Mouse (Mus musculus) midbrain, embryonic 11.5 days (tissue): ENCODE data around the gene Ankrd13d. TPM values are rescaled to one million over a fixed set of nuclear protein-coding genes. Genes with fewer than 3 reads are reported as not detected.

Experiments used
- ATAC-seq: fragments of 200-750 bp; cut with Nextera tagmentation; 2 replicates; pipeline ENCODE4 v1.8.0; 2017; ENCODE audit warnings: moderate TSS enrichment, moderate library complexity; ENCODE audit not compliant: low FRiP score
- DNase-seq: peaks from one replicate; pipeline ENCODE4 v3.0.0; 2015; ENCODE audit warnings: low spot score; ENCODE audit errors: missing footprints
- H3K27ac ChIP-seq: fragments of 300-500 bp; sonication (generic); 2 replicates; pipeline ENCODE4 v1.5.1; 2014; ENCODE audit warnings: low read depth, low read length
- H3K27me3 ChIP-seq: fragments of 300-500 bp; sonication (generic); 2 replicates; pipeline ENCODE4 v1.6.1; 2014; ENCODE audit warnings: mild to moderate bottlenecking, low read length, moderate library complexity, mixed read lengths; ENCODE audit not compliant: control insufficient read depth, insufficient read depth
- H3K36me3 ChIP-seq: fragments of 300-500 bp; sonication (generic); 2 replicates; pipeline ENCODE4 v1.6.1; 2014; ENCODE audit warnings: mild to moderate bottlenecking, low read length, moderate library complexity, mixed read lengths; ENCODE audit not compliant: control insufficient read depth, insufficient read depth
- H3K4me1 ChIP-seq: fragments of 300-500 bp; sonication (generic); 2 replicates; pipeline ENCODE4 v1.6.1; 2014; ENCODE audit warnings: low read length; ENCODE audit not compliant: control insufficient read depth, insufficient read depth
- H3K4me2 ChIP-seq: fragments of 300-500 bp; sonication (generic); 2 replicates; pipeline ENCODE4 v1.6.1; 2014; ENCODE audit warnings: mild to moderate bottlenecking, moderate library complexity
- H3K4me3 ChIP-seq: fragments of 300-500 bp; sonication (generic); 2 replicates; pipeline ENCODE4 v1.5.1; 2014; ENCODE audit warnings: low read depth, low read length
- H3K9ac ChIP-seq: fragments of 300-500 bp; sonication (generic); 2 replicates; pipeline ENCODE4 v1.6.1; 2014; ENCODE audit warnings: low read length
- H3K9me3 ChIP-seq: fragments of 300-500 bp; sonication (generic); 2 replicates; pipeline ENCODE4 v1.6.1; 2016; ENCODE audit warnings: low read length; ENCODE audit not compliant: control insufficient read depth
- WGBS: fragments of 180-500 bp; shearing (Covaris S2); extraction: QIAGEN DNeasy Blood & Tissue Kit; methylation state at CpG from one replicate; pipeline ENCODE4 v1.1.7; 2014; 5-methylcytosine and 5-hydroxymethylcytosine counted together
- polyA plus RNA-seq: library from polyadenylated mRNA; unstranded; fragments of >200 nt; fragmentation: Nextera tagmentation; extraction: Ambion mirVana; gene quantifications from 2 replicates; pipeline ENCODE4 v1.2.1, GENCODE M21; 2014

Ankrd13d gene
- polyA plus RNA-seq, 1 experiment from 2014 or later = 8.5 TPM

DNA sequence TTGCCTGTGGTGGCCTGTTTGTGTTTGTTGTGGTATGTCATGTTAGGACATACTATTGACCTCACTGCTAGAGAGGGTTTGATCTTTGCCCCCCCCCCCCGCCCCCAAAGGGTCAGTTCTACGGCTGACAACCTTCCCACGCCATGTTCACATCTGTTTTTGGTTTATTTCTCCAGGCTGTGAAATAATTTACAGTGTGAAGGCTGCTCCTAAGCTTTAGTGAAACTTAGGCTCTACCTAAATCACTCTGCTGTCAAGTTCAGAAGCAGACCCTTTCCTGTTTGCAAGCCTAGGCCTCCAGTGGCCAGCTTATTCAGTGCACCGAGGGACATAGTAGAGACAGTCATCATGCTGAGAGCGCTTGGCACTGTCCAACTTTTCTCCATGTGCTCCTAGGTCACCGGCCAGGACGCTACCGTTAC, 42.7 kb downstream of the Ankrd13d start:
- H3K27me3 ChIP-seq = no peaks in the 10 kb centered on the region
- no peak overlapping the region for H3K4me3 ChIP-seq
- no peak for DNase-seq
- H3K27ac ChIP-seq = no peak overlapping the region
- ATAC-seq = no peak
- no peaks in the 10 kb centered on the region for H3K36me3 ChIP-seq
- no peak overlapping the region for H3K4me2 ChIP-seq
- H3K9me3 ChIP-seq = no peaks in the 10 kb centered on the region
- H3K9ac ChIP-seq = no peak overlapping the region
- no peaks in the 10 kb centered on the region for H3K4me1 ChIP-seq
- 73% methylated on average over 8 of the region's 8 CpGs for WGBS

GRCm38 (mm10) chr19:4234548-4234947, 48.4 kb downstream of the Ankrd13d start:
- peaks cover 9% of the 10 kb centered on the region for H3K4me1 ChIP-seq
- no peaks in the 10 kb centered on the region for H3K36me3 ChIP-seq
- no peak overlapping the region for H3K4me3 ChIP-seq
- H3K4me2 ChIP-seq = no peak overlapping the region
- WGBS = 81% methylated on average over 4 of the region's 4 CpGs
- no peaks in the 10 kb centered on the region for H3K9me3 ChIP-seq
- H3K9ac ChIP-seq = no peak overlapping the region
- H3K27ac ChIP-seq = no peak overlapping the region
- DNase-seq = no peak
- H3K27me3 ChIP-seq = peaks cover under 1% of the 10 kb centered on the region; the same call in 1 of the 2 replicates
- no peak for ATAC-seq

DNA sequence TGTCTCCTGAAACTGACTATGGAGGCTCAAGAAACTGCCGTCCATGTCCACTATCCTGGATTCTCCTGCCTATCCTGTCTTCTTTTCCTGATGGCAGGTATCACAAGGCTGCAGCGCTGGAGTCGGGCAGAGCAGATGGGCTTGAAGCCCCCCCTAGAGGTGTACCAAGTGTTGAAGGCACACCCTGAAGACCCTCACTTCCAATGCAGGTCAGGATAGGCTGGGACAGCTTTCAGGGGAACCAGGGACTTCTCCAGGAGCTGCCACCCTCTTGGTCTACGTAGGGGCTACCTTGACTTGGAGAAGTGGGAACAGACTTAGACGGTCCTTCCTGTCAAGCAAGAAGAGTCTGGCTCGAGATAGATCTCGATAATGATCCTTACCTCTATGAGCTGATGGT, 50.3 kb downstream of the Ankrd13d start:
- H3K36me3 ChIP-seq = no peaks in the 10 kb centered on the region
- H3K4me2 ChIP-seq = no peak overlapping the region
- no peak for ATAC-seq
- DNase-seq = no peak
- peak overlapping the region; percentile 67 for H3K9ac ChIP-seq
- H3K4me1 ChIP-seq = peaks cover 9% of the 10 kb centered on the region
- H3K27me3 ChIP-seq = peaks cover 3% of the 10 kb centered on the region; the same call in 1 of the 2 replicates
- H3K4me3 ChIP-seq = no peak overlapping the region
- 81% methylated on average over 7 of the region's 7 CpGs for WGBS
- H3K27ac ChIP-seq = no peak overlapping the region
- H3K9me3 ChIP-seq = no peaks in the 10 kb centered on the region

DNA sequence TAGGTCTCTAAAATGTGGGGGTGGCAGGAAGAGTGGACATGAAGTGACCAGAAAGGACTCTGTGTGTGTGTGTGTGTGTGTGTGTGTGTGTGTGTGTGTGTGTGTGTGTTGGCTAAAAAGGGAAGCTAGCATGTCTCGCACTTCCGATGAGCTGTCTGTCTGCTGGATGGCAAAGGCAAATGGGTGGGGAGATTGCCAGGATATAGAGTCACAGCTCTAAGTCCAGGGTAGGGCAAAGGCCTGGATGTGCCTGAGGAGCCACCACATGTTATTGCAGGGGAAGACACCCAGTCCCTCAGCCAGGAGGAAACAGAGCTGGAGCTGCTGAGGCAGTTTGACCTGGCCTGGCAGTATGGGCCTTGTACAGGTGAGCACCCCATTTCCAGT, 50.8 kb downstream of the Ankrd13d start:
- DNase-seq (no peak), ATAC-seq (no peak; the same call in 1 of the 2 replicates)
- peak overlapping the region; percentile 67 for H3K9ac ChIP-seq
- H3K4me3 ChIP-seq = peak overlapping the region; percentile 49
- H3K36me3 ChIP-seq = no peaks in the 10 kb centered on the region
- peaks cover 9% of the 10 kb centered on the region for H3K4me1 ChIP-seq
- H3K4me2 ChIP-seq = peak overlapping the region; percentile 80
- H3K9me3 ChIP-seq = no peaks in the 10 kb centered on the region
- no peak overlapping the region for H3K27ac ChIP-seq
- peaks cover 3% of the 10 kb centered on the region; the same call in 1 of the 2 replicates for H3K27me3 ChIP-seq
- WGBS = 80% methylated on average over 2 of the region's 2 CpGs

DNA sequence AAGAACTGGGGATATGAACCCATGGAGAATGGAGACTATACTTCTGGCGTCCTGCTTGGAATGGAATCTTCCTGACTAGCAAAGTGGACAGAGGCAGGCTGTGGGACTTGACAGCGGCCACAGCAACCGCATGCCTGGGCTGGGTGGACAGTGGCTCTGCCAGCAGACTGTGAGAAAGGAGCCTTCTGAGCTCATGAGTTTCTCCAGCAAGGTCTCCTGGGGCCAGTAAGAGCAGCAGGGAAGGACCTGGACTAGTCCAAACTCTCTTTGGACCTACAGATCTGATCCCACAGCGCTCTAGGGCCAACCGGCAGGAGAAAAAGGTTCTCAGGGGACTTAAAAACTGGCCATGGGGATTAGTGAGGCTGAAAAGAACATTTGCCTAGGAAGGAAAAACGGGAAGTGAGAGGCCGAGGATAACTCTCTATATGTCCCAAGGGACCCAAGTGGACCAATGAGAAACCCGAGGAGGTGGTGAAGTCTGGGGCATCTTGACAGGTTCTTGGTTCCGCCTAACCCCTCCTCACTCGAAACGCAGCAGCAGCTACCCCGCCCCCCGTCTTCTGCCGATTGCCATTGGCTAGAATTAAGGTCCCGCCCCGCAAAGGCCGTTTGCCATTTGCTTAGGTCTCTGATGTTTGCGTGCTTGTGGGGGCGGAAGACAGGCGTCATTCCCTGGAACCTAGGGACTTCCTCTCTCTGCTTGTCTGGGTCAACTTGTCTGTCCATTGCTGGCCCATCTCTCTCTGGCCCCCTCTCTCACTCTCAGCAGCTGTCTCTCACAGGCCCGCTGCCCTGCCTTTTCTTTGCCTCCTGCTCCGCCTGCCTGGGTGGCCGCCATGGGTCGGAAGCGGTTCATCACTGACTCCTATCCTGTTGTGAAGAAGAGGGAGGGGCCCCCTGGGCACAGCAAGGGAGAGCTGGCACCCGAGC, 51.4 kb downstream of the Ankrd13d start, which contains the start of gene Pold4:
Pold4 (plus strand) TSS at position 647 of the 933 bp plus-strand sequence.
- no peak within 1 kb of the TSS for H3K27ac ChIP-seq
- peaks cover 9% of the 10 kb centered on the region for H3K4me1 ChIP-seq
- H3K9ac ChIP-seq = peak within 1 kb of the TSS; percentile 67
- H3K4me2 ChIP-seq = peak within 1 kb of the TSS; percentile 80
- DNase-seq (peak; percentile 96), ATAC-seq (peak; percentile 92)
- H3K9me3 ChIP-seq = no peaks in the 10 kb centered on the region
- H3K4me3 ChIP-seq = peak within 1 kb of the TSS; percentile 49
- H3K36me3 ChIP-seq = no peaks in the 10 kb centered on the region
- peaks cover 3% of the 10 kb centered on the region; the same call in 1 of the 2 replicates for H3K27me3 ChIP-seq
- 12% methylated on average over 26 of the region's 26 CpGs for WGBS

GRCm38 (mm10) chr19:4230415-4230814, 52.5 kb downstream of the Ankrd13d start:
- peaks cover 3% of the 10 kb centered on the region; the same call in 1 of the 2 replicates for H3K27me3 ChIP-seq
- no peaks in the 10 kb centered on the region for H3K9me3 ChIP-seq
- no peak overlapping the region for H3K27ac ChIP-seq
- no peak overlapping the region for H3K9ac ChIP-seq
- DNase-seq (no peak), ATAC-seq (no peak)
- WGBS = 75% methylated on average over 8 of the region's 8 CpGs
- H3K4me2 ChIP-seq = no peak overlapping the region
- H3K4me1 ChIP-seq = peaks cover 9% of the 10 kb centered on the region
- no peak overlapping the region for H3K4me3 ChIP-seq
- no peaks in the 10 kb centered on the region for H3K36me3 ChIP-seq

DNA sequence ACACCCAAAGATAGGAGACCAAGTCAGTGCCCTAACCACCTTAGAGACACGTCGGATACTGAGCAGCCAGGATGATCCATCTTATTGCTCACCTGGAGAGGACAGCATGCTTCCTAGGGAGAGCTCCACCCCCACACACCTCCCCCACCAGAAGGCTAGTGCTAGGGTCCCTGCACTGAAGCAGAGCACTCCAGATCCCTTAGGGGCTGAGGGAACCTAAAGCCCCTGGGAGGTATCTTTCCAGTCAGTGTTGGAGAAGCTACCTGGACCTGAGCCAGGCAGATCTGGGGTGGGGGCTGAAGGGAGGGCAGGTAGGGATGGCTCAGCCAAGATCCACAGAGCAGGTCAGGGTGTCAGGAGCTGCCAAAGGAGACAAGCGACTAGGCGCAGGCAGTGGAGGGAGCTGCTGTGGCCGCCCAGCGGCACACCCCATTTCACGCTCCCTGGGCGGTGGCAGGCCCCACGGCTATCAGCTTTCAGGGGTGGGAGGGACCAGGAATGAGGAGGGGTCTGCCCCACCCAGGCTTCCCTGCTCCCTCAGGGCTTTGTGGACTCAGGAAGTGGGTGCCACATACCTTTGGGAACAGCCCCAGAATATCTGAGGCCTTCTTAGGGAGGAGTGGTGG, 53.4 kb downstream of the Ankrd13d start:
- peaks cover 9% of the 10 kb centered on the region for H3K4me1 ChIP-seq
- WGBS = 49% methylated on average over 9 of the region's 9 CpGs
- no peak overlapping the region for H3K4me2 ChIP-seq
- no peak overlapping the region for H3K27ac ChIP-seq
- H3K9ac ChIP-seq = no peak overlapping the region
- no peak overlapping the region for H3K4me3 ChIP-seq
- no peaks in the 10 kb centered on the region for H3K36me3 ChIP-seq
- ATAC-seq (no peak), DNase-seq (peak; percentile 62)
- H3K9me3 ChIP-seq = no peaks in the 10 kb centered on the region
- peaks cover 3% of the 10 kb centered on the region; the same call in 1 of the 2 replicates for H3K27me3 ChIP-seq

GRCm38 (mm10) chr19:4228891-4229290, 54.0 kb downstream of the Ankrd13d start:
- WGBS = 78% methylated on average over 4 of the region's 4 CpGs

More at GRCm38 (mm10) chr19:4228891-4229290, 54.0 kb downstream of the Ankrd13d start:
- Histone ChIP-seq H3K27ac (no peak overlapping the region), H3K9me3 (no peaks in the 10 kb centered on the region), H3K4me3 (no peak overlapping the region), H3K9ac (no peak overlapping the region), H3K27me3 (peaks cover 3% of the 10 kb centered on the region; the same call in 1 of the 2 replicates), H3K4me1 (peaks cover 9% of the 10 kb centered on the region), H3K36me3 (no peaks in the 10 kb centered on the region), H3K4me2 (no peak overlapping the region)
- peak; percentile 64 for DNase-seq
- ATAC-seq = no peak
